Mouse (Mus musculus): ENCODE measurements around the gene Lgals2.
"Not testable (repeated sequence)": the region's sequence is repeated elsewhere in the genome, so short reads cannot be mapped to it uniquely, and the experiment has no call there.

The Lgals2 gene

DNA sequence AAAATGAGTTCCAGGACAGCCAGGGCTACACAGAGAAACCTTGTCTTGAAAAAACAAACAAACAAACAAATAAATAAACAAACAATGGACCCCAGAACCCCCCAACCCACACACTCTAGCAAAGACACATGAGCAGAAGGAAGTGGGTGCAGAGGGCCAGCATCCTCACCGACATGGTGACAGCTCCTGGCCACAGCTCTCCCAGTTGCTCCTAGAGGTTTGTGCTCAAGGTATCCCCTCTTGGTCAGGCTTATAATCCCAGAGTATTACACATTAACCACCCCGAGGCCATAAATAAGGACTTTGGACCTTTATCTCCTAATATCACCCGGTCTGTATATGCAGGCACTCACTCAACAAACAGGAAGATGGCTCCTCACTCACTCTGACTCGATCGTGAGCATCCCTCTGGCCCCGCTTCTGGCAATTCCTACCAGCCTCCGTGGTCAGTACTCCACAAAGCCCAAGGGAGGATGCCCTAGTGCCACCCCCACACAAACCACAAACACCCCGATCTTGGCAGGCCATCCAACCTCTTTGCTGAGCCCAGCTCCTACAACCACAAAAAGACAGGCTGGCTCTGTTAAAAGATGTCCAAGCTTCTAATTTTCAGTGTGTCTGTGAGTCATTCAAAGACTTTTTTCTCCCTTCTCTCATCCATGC lies at the start of gene Lgals2:
Lgals2 (minus strand) TSS at position 227 of the 663 bp plus-strand sequence.
- DNase-seq (ENCODE audit: low spot score) = no peak

DNA sequence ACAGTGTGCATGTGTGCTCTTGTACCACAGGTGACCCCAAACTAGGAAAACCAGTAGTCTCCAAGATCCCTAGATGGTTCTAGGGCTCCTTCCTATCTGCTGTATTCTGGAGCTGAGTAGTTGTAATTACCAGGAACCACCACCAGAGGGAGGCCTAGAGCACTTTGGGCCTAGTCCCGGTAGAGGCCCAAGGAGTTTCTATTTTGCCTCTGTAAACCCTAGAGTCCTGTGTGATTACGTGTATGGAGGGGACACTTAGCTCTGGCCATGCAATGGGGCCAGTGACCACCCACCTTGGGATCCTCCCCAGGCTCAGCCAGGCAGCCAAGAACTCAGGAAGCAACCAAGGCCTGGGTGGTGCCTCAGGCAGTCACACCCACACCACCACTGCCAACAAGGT lies 47.9 kb upstream of the Lgals2 start:
- peak; percentile 67 for DNase-seq (ENCODE audit: low spot score)

DNA sequence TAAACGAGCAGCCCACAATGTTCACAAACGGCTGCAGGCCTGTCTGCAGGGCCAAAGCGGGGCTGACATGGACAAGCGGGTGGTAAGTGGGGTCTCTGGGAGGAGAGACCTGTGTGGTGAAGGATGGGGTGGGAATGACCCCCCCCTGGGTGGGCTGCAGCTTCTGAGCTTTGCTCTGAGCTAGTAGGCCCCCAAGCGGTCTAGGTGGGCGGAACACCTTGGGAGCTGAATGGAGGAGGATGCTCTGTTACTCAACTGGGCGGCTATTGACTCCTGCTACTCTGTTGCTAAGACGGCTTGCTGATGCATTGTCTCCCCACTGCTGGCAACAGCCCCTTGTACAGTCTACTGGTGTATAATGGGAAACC lies 46.1 kb upstream of the Lgals2 start:
- DNase-seq (ENCODE audit: low spot score) = no peak

DNA sequence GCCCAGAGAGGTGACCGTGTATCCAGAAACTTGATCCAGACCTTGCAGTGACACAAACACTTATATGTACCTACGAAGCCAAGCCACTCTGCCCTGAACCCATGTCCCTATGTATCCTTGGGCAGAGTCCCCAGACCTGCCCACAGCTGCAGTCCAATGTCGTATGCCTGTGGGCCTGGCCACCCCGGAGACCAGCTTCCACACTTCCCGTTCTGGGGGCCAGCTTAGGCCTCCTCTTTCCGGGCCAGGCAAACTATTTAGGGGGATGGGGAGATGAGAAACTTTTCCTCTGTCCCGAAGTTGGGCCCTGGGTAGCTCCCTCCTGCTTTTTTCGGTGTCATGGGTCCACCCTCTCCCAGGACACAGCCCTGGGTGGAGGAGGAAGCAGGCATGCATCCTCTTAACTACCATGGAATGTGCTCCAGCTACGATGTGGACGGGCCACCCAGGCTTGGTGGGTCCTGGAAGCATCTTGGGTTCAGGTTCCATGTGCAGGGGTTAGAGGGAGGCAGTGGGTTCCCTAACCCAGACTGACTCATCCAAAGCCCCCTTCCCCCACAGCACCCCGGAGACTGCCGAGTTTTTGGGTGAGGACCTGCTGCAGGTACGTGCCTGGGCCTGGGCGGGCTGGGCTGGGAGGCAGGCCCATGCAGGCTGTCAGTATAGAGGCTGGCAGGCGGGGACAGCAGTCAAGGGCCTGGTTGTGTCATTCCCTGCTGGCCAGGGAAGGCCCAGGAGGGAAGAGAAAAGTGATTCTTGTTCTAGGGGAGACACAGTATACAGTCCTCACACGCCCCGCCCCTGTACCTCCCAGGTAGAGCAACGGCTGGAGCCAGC lies 45.5 kb upstream of the Lgals2 start:
- no peak for DNase-seq (ENCODE audit: low spot score)

GRCm38 (mm10) chr15:78899740-78900584 lies 44.6 kb upstream of the Lgals2 start, which contains the start of gene Sh3bp1:
Gene Sh3bp1, plus strand, starts transcription at chr15:78899768.
- peak; percentile 76 for DNase-seq (ENCODE audit: low spot score)

DNA sequence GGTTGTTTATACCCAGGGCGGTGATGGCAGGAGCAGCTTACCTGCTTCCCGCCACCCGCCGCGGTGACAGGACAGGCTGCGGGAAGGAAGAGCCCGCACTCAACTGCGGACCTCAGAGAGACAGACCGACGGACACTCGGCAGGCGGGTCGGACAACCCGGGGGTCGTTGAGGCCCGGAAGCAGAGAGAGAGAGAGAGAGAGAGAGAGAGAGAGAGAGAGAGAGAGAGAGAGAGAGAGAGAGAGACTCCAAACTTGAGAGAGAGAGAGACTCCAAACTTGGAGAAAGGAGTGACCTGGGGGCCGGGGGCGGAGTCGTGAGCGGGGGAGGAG lies 44.0 kb upstream of the Lgals2 start, which contains the start of gene Gm49510:
Gm49510 (plus strand) TSS at position 259 of the 331 bp plus-strand sequence.
- DNase-seq (ENCODE audit: low spot score) = no peak

DNA sequence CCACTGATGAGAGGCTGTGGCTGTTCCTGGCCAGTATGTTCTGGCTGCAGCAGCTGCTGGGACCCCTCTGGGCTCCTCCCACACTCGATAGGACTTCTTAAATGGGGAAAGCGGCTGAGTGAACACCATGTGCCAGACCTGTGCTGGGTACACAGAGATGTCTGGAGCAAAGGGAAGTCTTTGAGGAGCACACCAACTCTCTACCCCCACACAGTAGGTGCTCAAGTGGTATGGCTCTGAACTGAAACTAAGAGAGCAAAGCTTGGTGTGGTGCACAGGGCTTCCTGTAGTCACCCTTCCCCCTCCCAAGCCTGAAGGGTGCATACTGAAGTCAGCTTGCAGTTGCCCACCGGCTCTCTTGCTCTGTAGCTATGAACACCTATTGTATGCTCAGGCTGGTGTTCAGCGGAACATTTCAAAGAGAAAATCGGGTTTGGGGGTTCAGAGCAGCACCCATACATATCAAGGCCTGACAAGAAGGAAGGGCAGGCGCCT lies 43.2 kb upstream of the Lgals2 start:
- DNase-seq (ENCODE audit: low spot score) = no peak

DNA sequence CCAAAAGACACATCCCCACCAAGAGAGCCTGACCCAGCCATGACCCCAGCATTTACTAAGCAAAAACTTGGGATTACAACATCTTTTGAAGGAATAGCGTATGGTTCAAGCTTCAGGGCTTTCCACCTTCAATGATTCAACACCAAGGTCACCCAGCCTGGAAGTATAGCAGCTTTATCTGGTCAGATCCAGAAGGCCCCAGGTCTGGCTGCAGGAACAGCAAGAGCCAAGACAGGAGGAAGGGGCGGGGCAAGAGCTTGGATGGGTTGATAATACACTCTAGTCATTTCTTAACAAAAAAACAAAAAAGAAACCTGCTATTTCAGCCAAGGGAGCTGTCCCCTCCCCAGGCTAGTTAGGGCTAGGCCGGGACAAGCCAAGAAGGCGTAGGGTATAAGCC lies 42.2 kb upstream of the Lgals2 start:
- DNase-seq (ENCODE audit: low spot score) = no peak

GRCm38 (mm10) chr15:78896149-78896548 lies 40.8 kb upstream of the Lgals2 start:
- DNase-seq (ENCODE audit: low spot score) = no peak

GRCm38 (mm10) chr15:78895741-78896140 lies 40.4 kb upstream of the Lgals2 start:
- no peak for DNase-seq (ENCODE audit: low spot score)

DNA sequence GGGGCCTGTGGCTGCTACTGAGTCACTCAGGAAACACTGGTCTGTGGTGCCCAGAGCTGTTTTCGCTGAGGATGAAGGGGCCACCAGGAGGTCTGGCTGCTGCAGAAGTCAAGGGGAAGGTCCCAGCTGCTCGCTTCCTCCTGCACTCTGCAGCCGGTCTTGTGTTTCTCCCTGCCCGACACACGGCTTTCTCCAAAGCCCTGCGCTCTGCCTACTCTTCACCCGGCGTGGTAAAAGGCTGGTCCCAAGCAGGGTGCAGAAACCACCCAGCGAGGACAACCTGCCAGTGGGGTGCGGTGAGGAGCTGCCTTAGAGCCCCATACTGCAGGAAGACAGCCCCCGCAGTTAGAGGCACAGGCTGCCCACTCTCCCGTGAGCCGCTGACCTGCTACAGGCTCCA lies 39.4 kb upstream of the Lgals2 start:
- no peak for DNase-seq (ENCODE audit: low spot score)

DNA sequence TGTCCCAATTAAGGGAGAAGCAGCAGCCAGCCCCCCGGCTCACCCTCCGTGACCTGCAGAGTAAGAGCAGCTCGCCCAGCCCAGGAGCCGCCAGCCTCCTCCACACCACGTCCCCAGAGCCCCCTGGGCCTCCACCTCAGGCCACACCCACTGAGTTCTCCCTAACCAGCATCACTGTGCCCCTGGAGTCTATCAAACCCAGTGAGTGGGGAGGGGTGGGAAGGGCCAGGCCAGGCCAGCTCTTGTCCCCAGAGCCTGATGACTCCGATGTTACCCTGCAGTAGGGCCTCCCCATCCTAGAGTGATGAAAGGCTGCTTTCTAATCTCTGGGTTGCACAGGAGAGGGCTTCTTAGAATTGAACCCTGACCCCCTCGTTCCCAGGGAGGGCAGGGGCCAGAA lies 37.1 kb upstream of the Lgals2 start:
- DNase-seq (ENCODE audit: low spot score) = no peak

DNA sequence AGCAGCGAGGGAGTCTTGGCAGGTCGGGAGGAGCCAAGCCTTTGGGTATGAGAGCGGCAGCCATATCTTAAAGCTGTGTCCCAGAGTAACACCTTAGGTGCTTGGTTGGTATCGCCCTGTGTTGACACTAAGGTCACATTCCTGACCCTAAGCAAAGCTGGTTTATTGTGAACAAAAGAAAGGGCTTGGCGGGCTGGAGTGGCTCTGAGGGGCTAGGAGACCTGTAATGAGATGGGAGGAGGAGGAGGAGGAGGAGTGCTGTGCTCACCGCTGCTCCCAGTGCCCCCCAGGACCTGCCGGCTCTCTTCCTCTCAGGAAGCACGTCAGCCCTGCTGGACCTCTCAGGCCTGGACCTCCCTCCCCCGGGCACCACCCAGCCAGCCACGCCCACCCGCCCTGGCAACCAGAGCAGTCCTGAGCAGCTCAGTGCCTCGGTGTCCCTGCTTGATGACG lies 34.1 kb upstream of the Lgals2 start:
- DNase-seq (ENCODE audit: low spot score) = no peak

GRCm38 (mm10) chr15:78881828-78882227 lies 26.5 kb upstream of the Lgals2 start:
- DNase-seq (ENCODE audit: low spot score) = no peak

DNA sequence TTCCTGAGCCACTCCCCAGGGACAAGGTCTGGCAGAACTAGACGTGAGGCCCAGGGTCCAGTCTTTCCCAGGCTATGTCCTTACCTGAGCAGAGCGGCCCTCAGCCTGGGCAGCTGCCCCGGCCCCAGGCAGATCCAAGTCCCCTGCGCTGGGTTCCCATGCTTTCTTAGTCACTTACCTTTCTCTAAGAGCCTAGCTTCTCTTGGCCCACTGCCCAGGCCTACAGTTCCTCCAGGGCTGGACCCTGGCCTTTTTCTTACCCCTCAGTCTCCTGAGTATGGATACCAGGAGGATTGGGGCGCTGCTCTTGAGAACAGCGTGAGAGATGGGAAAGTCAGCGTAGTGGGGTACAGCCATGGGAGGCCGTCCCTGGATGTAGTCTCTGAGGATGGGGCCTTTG lies 25.1 kb upstream of the Lgals2 start:
- DNase-seq (ENCODE audit: low spot score) = no peak

DNA sequence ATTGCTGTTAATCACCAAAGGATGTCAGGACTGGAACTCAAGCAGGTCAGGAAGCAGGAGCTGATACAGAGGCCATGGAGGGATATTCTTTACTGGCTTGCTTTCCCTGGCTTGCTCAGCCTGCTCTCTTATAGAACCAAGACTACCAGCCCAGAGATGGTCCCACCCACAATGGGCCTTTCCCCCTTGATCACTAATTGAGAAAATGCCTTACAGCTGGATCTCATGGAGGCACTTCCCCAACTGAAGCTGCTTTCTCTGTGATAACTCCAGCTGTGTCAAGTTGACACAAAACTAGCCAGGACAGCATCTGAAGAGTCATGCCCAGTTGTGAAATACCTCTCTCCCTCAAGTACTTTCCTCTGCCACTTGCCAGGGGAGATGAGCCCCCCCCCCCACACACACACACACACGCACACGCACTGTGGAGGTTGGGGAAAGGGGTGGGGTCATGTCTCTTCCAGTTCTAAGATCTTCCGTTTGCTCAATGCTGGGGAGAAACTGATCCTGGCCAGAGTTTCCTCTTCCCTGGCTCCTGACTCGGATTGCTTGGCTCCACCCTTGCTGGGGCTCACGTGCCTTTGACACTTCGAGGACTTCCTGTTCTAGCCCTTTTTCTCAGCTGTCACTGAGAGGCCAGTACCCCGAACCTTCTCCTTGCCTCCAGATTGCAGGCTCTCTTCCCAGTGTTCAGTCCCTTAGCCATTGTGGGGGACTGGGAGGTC lies 23.6 kb upstream of the Lgals2 start:
- not testable (repeated sequence) for DNase-seq (ENCODE audit: low spot score)

GRCm38 (mm10) chr15:78877810-78878390 lies 22.6 kb upstream of the Lgals2 start:
- no peak for DNase-seq (ENCODE audit: low spot score)

DNA sequence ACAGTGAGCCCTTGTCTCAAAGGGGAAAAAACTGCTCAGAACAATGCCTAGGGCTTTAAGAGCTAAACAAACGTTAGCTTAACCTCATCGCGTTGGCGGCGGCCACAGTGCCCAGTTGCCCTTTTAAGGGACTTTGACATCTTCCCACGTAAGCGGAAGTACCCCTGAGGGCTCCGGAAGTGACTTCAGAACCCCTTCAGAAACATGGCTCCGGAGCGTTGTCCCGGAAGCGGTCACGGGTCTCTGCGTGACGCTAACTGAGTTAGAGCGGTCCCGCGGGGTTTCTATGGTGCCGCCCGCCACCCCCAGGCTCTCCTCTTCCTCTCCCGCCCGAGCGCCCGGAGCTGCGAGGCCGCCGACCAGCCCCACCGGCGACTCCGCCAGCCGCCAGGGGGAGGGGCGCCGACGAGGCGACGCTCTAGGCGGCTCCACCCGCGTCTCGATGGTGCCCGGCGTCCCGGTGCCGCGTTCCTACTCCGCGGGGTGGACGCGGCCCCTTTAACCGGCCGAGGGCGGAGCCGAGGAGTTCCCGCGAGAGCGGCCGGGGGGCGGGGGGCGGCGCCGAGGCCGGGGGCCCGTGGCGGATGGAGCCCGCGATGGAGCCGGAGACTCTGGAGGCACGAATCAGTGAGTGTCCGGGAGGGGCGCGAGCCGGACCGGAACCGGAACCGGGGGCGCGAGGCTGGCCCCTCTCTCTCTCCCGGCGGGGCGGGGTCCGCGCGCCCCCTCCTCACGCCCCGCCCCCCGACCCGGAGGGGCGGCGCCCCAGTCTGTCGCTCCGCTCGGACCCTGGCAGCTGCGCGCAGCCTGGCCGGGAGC lies 21.9 kb upstream of the Lgals2 start, which contains the start of gene Gga1:
Gga1 (plus strand) TSS at position 200 of the 819 bp plus-strand sequence.
- DNase-seq (ENCODE audit: low spot score) = peak; percentile 88

DNA sequence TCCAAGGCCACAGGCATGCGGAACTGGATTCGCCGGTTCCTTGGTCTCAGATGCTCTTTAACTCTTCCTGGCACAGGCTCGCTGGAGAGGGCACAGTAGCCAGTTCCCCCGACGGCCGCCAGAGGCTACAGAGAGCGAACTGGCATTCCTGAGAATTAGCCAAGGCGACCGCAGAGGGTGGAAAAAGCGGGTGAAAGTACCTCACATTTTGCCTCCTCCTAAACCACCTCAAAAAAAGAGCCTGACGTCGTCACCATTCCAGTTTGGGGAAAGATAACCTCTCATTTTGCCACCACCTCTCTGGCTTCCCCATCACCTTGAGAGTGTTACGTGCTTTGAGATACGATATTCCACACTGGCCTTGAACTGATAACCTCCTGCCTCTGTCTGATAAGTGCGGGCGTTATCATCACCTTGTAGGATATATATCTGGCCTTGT lies 20.9 kb upstream of the Lgals2 start:
- DNase-seq (ENCODE audit: low spot score) = peak; percentile 85

DNA sequence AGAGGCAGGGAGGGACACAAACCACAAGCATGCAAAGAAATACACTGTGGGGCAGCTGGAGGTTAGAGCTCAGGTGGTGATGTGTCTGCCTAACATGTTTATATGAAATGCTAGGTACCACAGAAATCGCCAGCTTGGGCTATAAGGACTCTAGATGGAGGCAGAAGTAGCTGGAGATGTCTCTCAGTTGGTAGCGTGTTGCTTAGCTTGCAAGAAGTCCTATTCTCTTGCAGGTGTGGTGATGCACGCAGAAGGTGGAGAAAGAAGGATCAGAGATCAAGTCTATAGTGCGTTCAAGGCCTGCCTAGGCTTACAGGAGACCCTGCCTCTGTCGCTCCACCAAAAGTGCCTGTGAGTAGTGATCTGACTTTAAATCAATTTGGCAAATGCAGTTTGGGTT lies 20.2 kb upstream of the Lgals2 start:
- DNase-seq (ENCODE audit: low spot score) = no peak

Data from ovary, postnatal 36 days (tissue).